Mouse (Mus musculus) hindbrain, postnatal 0 days (tissue): ENCODE measurements at regions not wholly inside any gene's neighbourhood (a gene's known extent, or its start where the extent isn't known, plus 50 kb on each side); places are given as distances from the start of the nearest gene placed in this dataset.

Source experiments
- ATAC-seq: fragments of 200-750 bp; cut with Nextera tagmentation; 2 replicates; pipeline ENCODE4 v1.8.0; 2017; ENCODE audit warnings: mild to moderate bottlenecking, moderate TSS enrichment, moderate library complexity
- DNase-seq: peaks from one replicate; pipeline ENCODE4 v3.0.0-alpha.2; 2015; ENCODE audit warnings: low spot score
- H3K27ac ChIP-seq: fragments of 300-500 bp; sonication (generic); 2 replicates; pipeline ENCODE4 v1.5.1; 2014; ENCODE audit warnings: mild to moderate bottlenecking
- H3K27me3 ChIP-seq: fragments of 300-500 bp; sonication (generic); 2 replicates; pipeline ENCODE4 v1.6.1; 2014; ENCODE audit warnings: low read length, mixed read lengths; ENCODE audit not compliant: insufficient read depth
- H3K36me3 ChIP-seq: fragments of 300-500 bp; sonication (generic); 2 replicates; pipeline ENCODE4 v1.6.1; 2014; ENCODE audit warnings: low read length, mixed read lengths; ENCODE audit not compliant: insufficient read depth
- H3K4me1 ChIP-seq: fragments of 300-500 bp; sonication (generic); 2 replicates; pipeline ENCODE4 v1.6.1; 2014; ENCODE audit warnings: antibody characterized with exemption, low read length, mixed read lengths; ENCODE audit not compliant: insufficient read depth
- H3K4me2 ChIP-seq: fragments of 300-500 bp; sonication (generic); 2 replicates; pipeline ENCODE4 v1.6.1; 2014; ENCODE audit warnings: low read depth, mild to moderate bottlenecking, low read length, moderate library complexity, mixed read lengths
- H3K4me3 ChIP-seq: fragments of 300-500 bp; sonication (generic); 2 replicates; pipeline ENCODE4 v1.5.1; 2014; ENCODE audit warnings: low read length
- H3K9ac ChIP-seq: fragments of 300-500 bp; sonication (generic); replicated peaks from 2 replicates; pipeline ENCODE4 v1.6.1; 2014; ENCODE audit warnings: mild to moderate bottlenecking, low read length, moderate library complexity, mixed read lengths
- H3K9me3 ChIP-seq: fragments of 300-500 bp; sonication (generic); 2 replicates; pipeline ENCODE4 v1.6.1; 2016; ENCODE audit warnings: low read length, mixed read lengths
- CTCF ChIP-seq: IDR thresholded peaks from 2 replicates; pipeline ENCODE4 v1.5.1; 2016; ENCODE audit warnings: antibody characterized with exemption, control low read depth, low read depth
- WGBS: fragments of 180-500 bp; shearing (Covaris S2); extraction: QIAGEN DNeasy Blood & Tissue Kit; methylation state at CpG from one replicate; pipeline ENCODE4 v1.1.7; 2014; 5-methylcytosine and 5-hydroxymethylcytosine counted together

DNA sequence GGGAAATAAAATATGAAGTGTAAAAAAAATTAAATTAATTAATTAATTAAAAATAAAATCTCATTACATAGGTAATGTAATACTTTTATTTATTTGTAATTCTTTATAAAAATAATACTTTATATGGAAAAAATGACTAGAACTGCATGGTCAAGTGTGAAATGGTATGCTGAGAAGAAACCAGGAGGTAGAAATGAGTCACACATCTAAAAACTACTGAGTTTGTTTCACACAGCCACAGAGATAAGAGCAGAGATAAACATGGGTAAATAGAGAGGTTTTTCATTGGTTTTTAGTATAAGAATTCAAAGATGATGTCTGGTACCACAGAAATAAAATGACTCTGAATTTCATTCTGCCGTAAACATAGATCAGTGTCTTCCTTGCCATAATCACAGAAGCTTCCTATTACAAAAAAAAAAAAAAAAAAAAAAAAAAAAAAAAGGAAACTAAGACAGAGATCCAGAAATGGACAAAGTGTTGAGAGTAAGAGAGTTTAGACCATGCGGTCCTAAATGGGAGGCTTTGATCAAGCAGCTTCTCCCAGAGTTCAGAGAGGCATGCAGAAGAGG, 1190.5 kb upstream of the Zeb2 start:
- H3K9me3 ChIP-seq, result no peaks in the 10 kb centered on the region
- no peaks in the 10 kb centered on the region for H3K36me3 ChIP-seq
- H3K4me3 ChIP-seq, result no peak overlapping the region
- ATAC-seq (no peak), DNase-seq (no peak)
- no peak overlapping the region for H3K27ac ChIP-seq
- H3K27me3 ChIP-seq, result no peaks in the 10 kb centered on the region
- no peaks in the 10 kb centered on the region for H3K4me1 ChIP-seq
- TF ChIP-seq CTCF, result no peak
- WGBS, result 95% methylated on average over 2 of the region's 2 CpGs
- no peak overlapping the region for H3K9ac ChIP-seq
- H3K4me2 ChIP-seq, result no peak overlapping the region

DNA sequence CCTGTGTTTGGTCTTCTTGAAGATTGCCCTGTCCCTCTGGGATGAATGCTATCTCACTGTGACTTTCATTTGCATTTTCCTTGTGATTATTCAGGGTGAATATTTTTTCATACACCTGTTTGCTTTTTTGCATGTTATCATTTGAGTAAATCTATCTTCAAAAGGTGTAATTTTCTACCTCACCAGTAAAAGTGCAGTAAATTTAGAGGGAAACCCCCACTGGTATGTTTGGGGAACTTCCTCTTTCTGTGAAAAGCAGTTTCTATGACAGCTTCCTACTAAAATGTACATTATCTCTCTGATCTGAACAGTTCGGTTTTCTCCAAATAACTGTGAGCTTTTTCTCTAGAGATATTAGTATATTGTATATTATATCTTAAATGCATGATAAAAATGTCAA, 1185.4 kb upstream of the Zeb2 start:
- ATAC-seq (no peak), DNase-seq (no peak)
- H3K9me3 ChIP-seq, result no peaks in the 10 kb centered on the region
- TF ChIP-seq CTCF, result no peak
- no peaks in the 10 kb centered on the region for H3K27me3 ChIP-seq
- H3K4me1 ChIP-seq, result no peaks in the 10 kb centered on the region
- H3K4me3 ChIP-seq, result no peak overlapping the region
- H3K4me2 ChIP-seq, result no peak overlapping the region
- 78% methylated on average over 1 of the region's 1 CpGs for WGBS
- no peak overlapping the region for H3K27ac ChIP-seq
- no peaks in the 10 kb centered on the region for H3K36me3 ChIP-seq
- no peak overlapping the region for H3K9ac ChIP-seq

DNA sequence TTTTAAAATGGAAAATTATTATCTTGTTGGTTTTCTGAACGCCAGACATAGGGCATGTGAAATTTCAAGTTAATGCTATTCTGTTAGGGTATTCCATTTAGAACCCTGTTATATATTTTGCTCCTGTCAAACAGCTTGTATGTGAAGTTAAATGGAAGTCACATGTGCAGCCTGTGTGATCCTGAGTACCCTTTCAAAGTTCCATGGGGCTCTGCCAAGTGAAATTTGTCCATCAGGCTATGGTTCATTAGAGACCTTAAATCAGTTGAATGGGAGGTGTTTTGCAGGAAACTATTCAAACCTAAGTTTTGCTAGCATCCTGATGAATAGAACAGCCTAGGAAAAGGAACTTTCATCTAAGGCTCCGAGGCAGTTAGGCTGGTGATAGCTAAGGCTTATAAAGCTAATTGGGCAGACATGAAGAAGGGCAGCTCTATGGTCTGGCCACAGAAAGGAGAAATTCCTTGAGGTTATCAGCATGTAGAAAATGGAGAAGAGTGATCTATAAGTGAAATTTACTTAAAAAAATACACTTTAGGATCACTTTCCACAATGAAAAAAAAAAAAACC, 1180.2 kb upstream of the Zeb2 start:
- DNase-seq, result no peak
- Histone ChIP-seq H3K4me3 (no peak overlapping the region), H3K4me2 (no peak overlapping the region), H3K36me3 (no peaks in the 10 kb centered on the region), H3K27ac (no peak overlapping the region), H3K27me3 (no peaks in the 10 kb centered on the region), H3K9ac (no peak overlapping the region), H3K9me3 (no peaks in the 10 kb centered on the region), H3K4me1 (no peaks in the 10 kb centered on the region)
- WGBS, result 38% methylated on average over 2 of the region's 2 CpGs
- no peak for TF ChIP-seq CTCF
- ATAC-seq, result no peak

GRCm38 (mm10) chr2:46283929-46284598, 1166.9 kb upstream of the Zeb2 start:
- no peak for TF ChIP-seq CTCF
- DNase-seq, result no peak
- no peaks in the 10 kb centered on the region for H3K9me3 ChIP-seq

GRCm38 (mm10) chr2:46280822-46281221, 1163.6 kb upstream of the Zeb2 start:
- TF ChIP-seq CTCF, result no peak
- WGBS, result 68% methylated on average over 2 of the region's 2 CpGs
- no peak for ATAC-seq

More at GRCm38 (mm10) chr2:46283929-46284598, 1166.9 kb upstream of the Zeb2 start:
- no peaks in the 10 kb centered on the region for H3K27me3 ChIP-seq
- no peak overlapping the region for H3K4me2 ChIP-seq
- no peaks in the 10 kb centered on the region for H3K4me1 ChIP-seq
- no peak for ATAC-seq
- no peak overlapping the region for H3K9ac ChIP-seq
- H3K4me3 ChIP-seq, result no peak overlapping the region
- 70% methylated on average over 5 of the region's 5 CpGs for WGBS
- no peak overlapping the region for H3K27ac ChIP-seq
- no peaks in the 10 kb centered on the region for H3K36me3 ChIP-seq

DNA sequence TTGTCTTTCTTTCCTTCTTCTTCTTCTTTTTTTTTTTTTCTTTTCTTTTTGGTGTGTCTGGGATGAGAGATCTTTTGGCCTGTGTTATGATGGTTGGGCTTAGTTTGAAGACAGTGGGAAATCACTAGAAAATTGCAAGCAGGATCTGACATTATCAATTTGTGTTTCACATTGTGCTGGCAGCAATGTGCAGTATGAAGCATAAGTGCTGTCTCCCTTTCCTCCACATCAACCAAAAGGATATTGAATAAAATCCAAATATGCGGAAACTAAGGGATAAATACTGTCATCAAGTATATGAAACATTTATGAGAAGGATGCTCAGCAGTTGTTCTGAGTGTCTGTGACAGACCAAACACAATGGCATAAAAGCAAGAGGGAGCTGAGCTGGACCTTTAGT, 1144.4 kb upstream of the Zeb2 start:
- DNase-seq (no peak), ATAC-seq (no peak)
- H3K4me3 ChIP-seq, result no peak overlapping the region
- H3K9ac ChIP-seq, result no peak overlapping the region
- no peak overlapping the region for H3K4me2 ChIP-seq
- no peaks in the 10 kb centered on the region for H3K9me3 ChIP-seq
- no peak overlapping the region for H3K27ac ChIP-seq
- H3K27me3 ChIP-seq, result no peaks in the 10 kb centered on the region
- no peak for TF ChIP-seq CTCF
- no peaks in the 10 kb centered on the region for H3K36me3 ChIP-seq
- 86% methylated on average over 1 of the region's 1 CpGs for WGBS
- H3K4me1 ChIP-seq, result no peaks in the 10 kb centered on the region

More at GRCm38 (mm10) chr2:46280822-46281221, 1163.6 kb upstream of the Zeb2 start:
- H3K27me3 ChIP-seq, result no peaks in the 10 kb centered on the region
- H3K4me3 ChIP-seq, result no peak overlapping the region
- no peaks in the 10 kb centered on the region for H3K36me3 ChIP-seq
- no peak overlapping the region for H3K9ac ChIP-seq
- H3K9me3 ChIP-seq, result no peaks in the 10 kb centered on the region
- no peak for DNase-seq
- H3K27ac ChIP-seq, result no peak overlapping the region
- H3K4me2 ChIP-seq, result no peak overlapping the region
- no peaks in the 10 kb centered on the region for H3K4me1 ChIP-seq

- no peaks in the 10 kb centered on the region for H3K27me3 ChIP-seq
- TF ChIP-seq CTCF, result no peak
- no peaks in the 10 kb centered on the region for H3K9me3 ChIP-seq
- H3K27ac ChIP-seq, result no peak overlapping the region
- no peaks in the 10 kb centered on the region for H3K36me3 ChIP-seq
- DNase-seq (no peak), ATAC-seq (no peak)
- H3K9ac ChIP-seq, result no peak overlapping the region
- 93% methylated on average over 7 of the region's 7 CpGs for WGBS
- H3K4me3 ChIP-seq, result no peak overlapping the region
- H3K4me1 ChIP-seq, result no peaks in the 10 kb centered on the region
- H3K4me2 ChIP-seq, result no peak overlapping the region
These were observed 1134.4 kb upstream of the Zeb2 start for GRCm38 (mm10) chr2:46251562-46251961.
